Mouse (Mus musculus): ENCODE data around the gene Pou2af1. TPM values are rescaled to one million over a fixed set of nuclear protein-coding genes. Genes with fewer than 3 reads are reported as not detected.

Gene Pou2af1
- polyA plus RNA-seq, 1 experiment from 2014 or later, result not detected

DNA sequence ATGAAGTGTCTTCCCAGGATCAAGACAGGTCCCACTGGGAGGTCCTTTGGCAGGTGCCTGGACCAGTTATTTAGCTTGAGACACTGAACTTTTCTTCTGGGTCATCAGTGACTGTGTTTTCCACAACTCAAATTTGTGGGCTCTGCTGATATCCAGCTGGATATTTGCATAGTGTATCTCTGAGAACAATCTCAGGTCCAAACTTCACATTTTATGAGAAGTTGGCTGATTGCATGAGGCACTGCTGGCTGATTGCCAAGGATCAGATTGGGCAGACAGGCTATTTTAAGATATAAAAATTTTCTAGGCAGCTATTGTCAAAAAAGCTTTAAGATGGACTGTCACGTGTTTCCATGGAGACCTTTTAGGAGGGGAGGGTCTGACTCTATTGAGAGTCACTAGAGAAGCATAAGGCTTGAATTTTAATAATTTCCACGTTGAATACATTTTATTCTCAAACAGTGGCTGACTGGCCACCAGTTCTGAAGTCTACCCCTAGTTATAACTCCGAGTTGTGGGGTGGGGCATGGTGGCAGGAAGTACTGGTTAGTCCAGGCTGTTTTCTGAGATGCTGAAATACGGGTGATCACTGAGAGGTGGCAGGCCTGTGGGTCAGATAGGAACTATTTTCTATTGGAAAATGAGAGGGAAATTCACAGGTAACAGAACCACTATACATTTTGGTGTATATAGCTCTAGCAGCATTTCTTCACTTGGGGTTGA is 43.4 kb downstream of the Pou2af1 start:
- H3K4me3 ChIP-seq (ENCODE audit: low read depth, low read length), result no peak overlapping the region
- H3K9me3 ChIP-seq (ENCODE audit: control insufficient read depth, low read length), result no peaks in the 10 kb centered on the region
- H3K36me3 ChIP-seq (ENCODE audit: control insufficient read depth, insufficient read depth, low read length), result no peaks in the 10 kb centered on the region
- no peak overlapping the region for H3K27ac ChIP-seq (replicated peaks; ENCODE audit: low read depth, low read length)
- DNase-seq (ENCODE audit: low spot score) (no peak), ATAC-seq (ENCODE audit: low read depth) (no peak)
- no peaks in the 10 kb centered on the region for H3K27me3 ChIP-seq (replicated peaks; ENCODE audit: control insufficient read depth, insufficient read depth, low read length)
- H3K9ac ChIP-seq (ENCODE audit: low read depth, low read length), result no peak overlapping the region
- WGBS, result 61% methylated on average over 4 of the region's 4 CpGs
- H3K4me1 ChIP-seq (ENCODE audit: control insufficient read depth, insufficient read depth, low read length), result peaks cover 8% of the 10 kb centered on the region
- no peak overlapping the region for H3K4me2 ChIP-seq (ENCODE audit: low read depth, low read length)

DNA sequence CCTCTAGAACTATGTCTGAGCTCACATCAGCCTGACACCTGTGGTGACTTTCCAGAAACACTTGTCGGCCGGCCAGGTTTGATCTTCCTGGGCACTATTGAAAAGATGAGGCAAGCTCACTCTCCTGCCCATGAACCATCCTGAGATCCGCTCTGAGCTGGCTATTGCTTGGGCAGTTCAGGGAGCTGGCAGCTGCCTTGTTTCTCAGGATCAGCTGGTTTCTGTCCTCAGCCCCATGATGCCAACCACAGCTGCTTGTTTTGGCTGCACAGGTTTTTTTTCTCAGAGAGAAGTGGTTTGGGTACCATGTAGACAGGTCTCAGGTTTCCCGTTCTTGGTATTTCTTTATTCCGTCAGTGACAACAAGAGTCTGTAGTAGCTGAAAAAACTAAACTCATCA is 44.9 kb downstream of the Pou2af1 start:
- no peak for DNase-seq (ENCODE audit: low spot score)
- H3K27ac ChIP-seq (replicated peaks; ENCODE audit: low read depth, low read length), result no peak overlapping the region
- no peaks in the 10 kb centered on the region for H3K4me1 ChIP-seq (ENCODE audit: control insufficient read depth, insufficient read depth, low read length)
- no peak overlapping the region for H3K4me3 ChIP-seq (ENCODE audit: low read depth, low read length)
- WGBS, result 68% methylated on average over 5 of the region's 5 CpGs
- no peak overlapping the region for H3K9ac ChIP-seq (ENCODE audit: low read depth, low read length)
- H3K9me3 ChIP-seq (ENCODE audit: control insufficient read depth, low read length), result no peaks in the 10 kb centered on the region
- H3K4me2 ChIP-seq (ENCODE audit: low read depth, low read length), result no peak overlapping the region
- H3K27me3 ChIP-seq (replicated peaks; ENCODE audit: control insufficient read depth, insufficient read depth, low read length), result no peaks in the 10 kb centered on the region
- no peak for ATAC-seq (ENCODE audit: low read depth)
- H3K36me3 ChIP-seq (ENCODE audit: control insufficient read depth, insufficient read depth, low read length), result no peaks in the 10 kb centered on the region

DNA sequence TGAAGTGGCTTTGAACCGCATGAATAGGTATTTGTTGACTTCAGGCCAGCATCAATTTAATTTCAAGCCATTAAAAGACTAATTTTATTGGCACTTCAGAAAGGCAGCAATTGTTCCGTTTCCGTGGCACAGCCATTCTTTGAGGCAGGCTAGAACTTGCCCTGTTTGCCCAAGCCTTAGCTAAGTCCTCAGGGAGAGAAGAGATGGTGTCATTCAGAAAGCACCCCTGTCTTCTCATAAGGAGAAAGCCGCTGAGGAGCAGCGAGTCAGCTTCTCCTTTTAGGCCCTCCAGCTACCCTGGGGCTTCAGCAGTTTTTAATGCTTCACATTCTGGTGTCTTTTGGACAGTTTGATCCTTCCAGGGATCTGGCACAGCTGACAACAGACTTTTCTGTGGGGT is 55.3 kb downstream of the Pou2af1 start:
- DNase-seq (ENCODE audit: low spot score), result peak; percentile 20

DNA sequence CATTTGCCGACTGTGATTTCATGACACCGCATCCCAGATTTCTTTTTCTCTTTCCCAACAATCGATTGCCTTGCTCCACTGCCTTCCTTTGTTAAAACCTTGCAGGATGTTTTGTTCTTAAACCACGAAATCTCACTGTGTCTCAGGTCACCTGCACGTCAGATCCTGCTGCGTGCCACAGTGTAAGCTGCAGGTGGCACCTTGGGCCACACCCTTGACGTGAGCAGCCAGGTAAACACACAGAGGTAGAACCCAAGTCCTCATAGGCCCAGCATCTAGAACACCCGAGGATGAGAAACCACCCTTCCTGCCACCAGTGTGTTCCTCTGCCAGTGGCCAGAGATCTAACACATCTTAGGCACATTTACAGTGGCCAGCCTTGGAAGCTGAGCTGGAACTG is 57.6 kb downstream of the Pou2af1 start:
- DNase-seq (ENCODE audit: low spot score) (peak; percentile 58), ATAC-seq (ENCODE audit: low read depth) (peak; percentile 81; the same call in 1 of the 2 replicates)
- no peak overlapping the region for H3K9ac ChIP-seq (ENCODE audit: low read depth, low read length)
- H3K9me3 ChIP-seq (ENCODE audit: control insufficient read depth, low read length), result no peaks in the 10 kb centered on the region
- H3K4me2 ChIP-seq (ENCODE audit: low read depth, low read length), result no peak overlapping the region
- no peaks in the 10 kb centered on the region for H3K36me3 ChIP-seq (ENCODE audit: control insufficient read depth, insufficient read depth, low read length)
- 77% methylated on average over 8 of the region's 8 CpGs for WGBS
- H3K27me3 ChIP-seq (replicated peaks; ENCODE audit: control insufficient read depth, insufficient read depth, low read length), result no peaks in the 10 kb centered on the region
- H3K4me3 ChIP-seq (ENCODE audit: low read depth, low read length), result no peak overlapping the region
- H3K4me1 ChIP-seq (ENCODE audit: control insufficient read depth, insufficient read depth, low read length), result peaks cover 4% of the 10 kb centered on the region; the same call in 1 of the 2 replicates
- no peak overlapping the region for H3K27ac ChIP-seq (replicated peaks; ENCODE audit: low read depth, low read length)

More for the DNA sequence above, 55.3 kb downstream of the Pou2af1 start:
- Histone ChIP-seq H3K4me2 (ENCODE audit: low read depth, low read length) (no peak overlapping the region), H3K9ac (ENCODE audit: low read depth, low read length) (no peak overlapping the region), H3K4me1 (ENCODE audit: control insufficient read depth, insufficient read depth, low read length) (peaks cover 4% of the 10 kb centered on the region; the same call in 1 of the 2 replicates), H3K36me3 (ENCODE audit: control insufficient read depth, insufficient read depth, low read length) (no peaks in the 10 kb centered on the region), H3K4me3 (ENCODE audit: low read depth, low read length) (no peak overlapping the region), H3K27me3 (replicated peaks; ENCODE audit: control insufficient read depth, insufficient read depth, low read length) (no peaks in the 10 kb centered on the region), H3K9me3 (ENCODE audit: control insufficient read depth, low read length) (no peaks in the 10 kb centered on the region), H3K27ac (replicated peaks; ENCODE audit: low read depth, low read length) (no peak overlapping the region)
- no peak for ATAC-seq (ENCODE audit: low read depth)
- 72% methylated on average over 5 of the region's 5 CpGs for WGBS

DNA sequence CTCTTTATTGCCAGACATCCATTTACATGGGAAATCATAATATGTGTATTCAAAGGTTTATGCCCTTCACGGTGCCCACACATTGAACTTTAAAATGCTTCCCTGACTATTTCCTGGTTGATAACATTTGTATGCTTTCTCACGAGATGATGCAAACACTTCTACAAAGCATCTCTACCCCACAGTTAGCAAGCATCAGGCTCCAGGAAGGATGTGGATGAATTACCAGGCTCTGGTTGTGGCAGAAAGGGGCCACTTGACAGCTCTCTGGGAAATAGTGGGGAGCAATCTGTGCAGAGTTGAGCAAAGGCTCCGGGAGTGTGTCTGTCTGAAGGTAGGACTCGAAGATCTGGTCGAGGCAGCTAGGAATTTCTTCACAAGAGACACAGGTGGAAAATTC is 58.6 kb downstream of the Pou2af1 start:
- no peak for ATAC-seq (ENCODE audit: low read depth)
- 71% methylated on average over 5 of the region's 5 CpGs for WGBS

DNA sequence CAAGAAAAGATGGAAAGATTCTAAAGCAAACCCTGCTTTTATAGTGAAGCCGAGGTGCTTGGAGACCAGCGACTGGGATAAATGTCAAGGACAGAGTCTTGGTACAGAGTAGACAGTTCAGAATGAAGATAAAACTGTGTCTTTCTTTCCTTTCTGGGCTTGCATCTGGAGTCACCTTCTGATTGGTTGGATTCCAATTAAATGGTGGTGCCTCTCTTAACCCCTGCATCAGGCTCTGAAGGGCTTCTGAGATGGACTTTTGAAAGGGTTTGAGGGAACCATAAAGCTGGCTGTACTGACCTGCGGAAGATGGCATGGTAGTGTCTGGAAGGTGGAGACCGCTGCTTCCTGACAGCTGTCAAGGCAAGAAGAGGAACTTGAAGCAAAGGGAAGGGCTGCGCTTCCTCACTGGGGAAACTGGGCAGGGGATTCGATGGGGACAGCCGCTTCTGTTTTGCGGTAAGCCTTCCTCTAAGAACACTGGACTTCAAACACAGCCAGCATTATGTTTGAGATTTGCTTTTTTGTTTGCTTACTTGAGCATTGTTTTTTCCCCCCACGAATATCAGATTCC is 60.2 kb downstream of the Pou2af1 start:
- no peaks in the 10 kb centered on the region for H3K9me3 ChIP-seq (ENCODE audit: control insufficient read depth, low read length)
- 71% methylated on average over 9 of the region's 9 CpGs for WGBS
- no peak overlapping the region for H3K4me2 ChIP-seq (ENCODE audit: low read depth, low read length)
- DNase-seq (ENCODE audit: low spot score), result no peak
- H3K4me1 ChIP-seq (ENCODE audit: control insufficient read depth, insufficient read depth, low read length), result peaks cover 7% of the 10 kb centered on the region
- H3K36me3 ChIP-seq (ENCODE audit: control insufficient read depth, insufficient read depth, low read length), result no peaks in the 10 kb centered on the region
- no peak for ATAC-seq (ENCODE audit: low read depth)
- no peaks in the 10 kb centered on the region for H3K27me3 ChIP-seq (replicated peaks; ENCODE audit: control insufficient read depth, insufficient read depth, low read length)
- H3K27ac ChIP-seq (replicated peaks; ENCODE audit: low read depth, low read length), result no peak overlapping the region
- no peak overlapping the region for H3K4me3 ChIP-seq (ENCODE audit: low read depth, low read length)
- H3K9ac ChIP-seq (ENCODE audit: low read depth, low read length), result no peak overlapping the region

More for the DNA sequence above, 58.6 kb downstream of the Pou2af1 start:
- no peaks in the 10 kb centered on the region for H3K9me3 ChIP-seq (ENCODE audit: control insufficient read depth, low read length)
- no peak overlapping the region for H3K9ac ChIP-seq (ENCODE audit: low read depth, low read length)
- no peak overlapping the region for H3K27ac ChIP-seq (replicated peaks; ENCODE audit: low read depth, low read length)
- no peak for DNase-seq (ENCODE audit: low spot score)
- no peak overlapping the region for H3K4me2 ChIP-seq (ENCODE audit: low read depth, low read length)
- no peak overlapping the region for H3K4me3 ChIP-seq (ENCODE audit: low read depth, low read length)
- H3K27me3 ChIP-seq (replicated peaks; ENCODE audit: control insufficient read depth, insufficient read depth, low read length), result no peaks in the 10 kb centered on the region
- H3K36me3 ChIP-seq (ENCODE audit: control insufficient read depth, insufficient read depth, low read length), result no peaks in the 10 kb centered on the region
- H3K4me1 ChIP-seq (ENCODE audit: control insufficient read depth, insufficient read depth, low read length), result peaks cover 4% of the 10 kb centered on the region; the same call in 1 of the 2 replicates

DNA sequence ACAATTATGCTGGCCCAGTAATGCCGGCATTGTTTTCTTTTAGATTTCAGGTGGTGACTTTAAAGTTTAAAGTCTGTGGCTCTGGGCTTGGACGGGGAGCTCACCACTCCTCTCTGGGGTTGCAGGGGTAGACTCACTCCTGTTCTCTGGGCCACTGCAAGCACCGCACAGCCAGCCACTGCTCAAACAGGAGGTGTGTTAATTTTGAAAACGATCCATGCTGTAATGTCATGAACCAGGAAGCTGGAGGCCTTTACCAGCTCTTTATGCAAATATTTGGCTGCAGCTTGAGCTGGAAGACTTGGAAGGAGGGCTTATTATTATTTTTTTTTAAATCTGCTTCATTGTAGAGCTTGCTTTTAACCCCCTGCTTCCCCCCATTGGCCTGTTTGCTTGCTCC is 61.2 kb downstream of the Pou2af1 start:
- Histone ChIP-seq H3K27ac (replicated peaks; ENCODE audit: low read depth, low read length) (no peak overlapping the region), H3K4me2 (ENCODE audit: low read depth, low read length) (no peak overlapping the region)
- WGBS, result 30% methylated on average over 4 of the region's 4 CpGs

DNA sequence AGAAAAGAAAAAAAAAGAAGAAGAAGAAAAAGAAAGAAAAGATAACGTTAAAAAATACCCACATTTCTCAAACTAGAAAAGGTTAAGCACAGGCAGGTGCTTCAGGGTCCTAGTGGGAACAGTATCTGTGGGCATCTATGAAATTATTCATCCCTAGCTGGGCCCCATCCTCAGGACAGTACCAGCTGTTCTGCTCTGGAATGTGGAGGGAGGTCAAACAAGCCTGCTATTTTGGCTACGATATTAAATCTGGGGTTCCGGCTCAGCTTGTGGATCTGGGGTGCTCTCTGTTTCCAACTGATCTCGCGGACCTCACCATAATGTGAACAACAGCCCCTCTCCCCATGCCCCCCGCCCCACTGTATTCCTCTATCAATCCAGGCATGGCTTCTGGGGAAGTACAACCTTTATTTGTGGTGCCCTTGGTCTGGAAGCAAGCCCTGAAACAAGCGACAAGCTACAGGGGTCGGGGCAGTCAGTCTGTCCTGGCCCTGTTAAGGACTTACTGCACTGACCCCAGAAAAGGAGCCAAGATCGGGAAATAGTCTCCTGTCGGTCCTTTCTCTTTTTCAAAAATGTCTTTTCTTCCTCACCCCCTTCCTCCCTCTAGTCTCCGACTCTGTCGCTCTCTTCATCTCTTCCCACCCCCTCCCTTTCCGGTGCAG is 64.5 kb downstream of the Pou2af1 start:
- DNase-seq (ENCODE audit: low spot score), result peak; percentile 44
- Histone ChIP-seq H3K4me3 (ENCODE audit: low read depth, low read length) (peak overlapping the region; percentile 61), H3K9ac (ENCODE audit: low read depth, low read length) (peak overlapping the region; percentile 65), H3K27ac (replicated peaks; ENCODE audit: low read depth, low read length) (peak overlapping the region; percentile 72), H3K27me3 (replicated peaks; ENCODE audit: control insufficient read depth, insufficient read depth, low read length) (0 out of 2 replicates have a peak, but pooled peaks cover 10% of the 10 kb centered on the region), H3K36me3 (ENCODE audit: control insufficient read depth, insufficient read depth, low read length) (no peaks in the 10 kb centered on the region), H3K4me1 (ENCODE audit: control insufficient read depth, insufficient read depth, low read length) (peaks cover 5% of the 10 kb centered on the region), H3K9me3 (ENCODE audit: control insufficient read depth, low read length) (no peaks in the 10 kb centered on the region), H3K4me2 (ENCODE audit: low read depth, low read length) (peak overlapping the region; percentile 90)
- 15% methylated on average over 13 of the region's 13 CpGs for WGBS
- ATAC-seq (ENCODE audit: low read depth), result peak; percentile 47

More for the DNA sequence above, 61.2 kb downstream of the Pou2af1 start:
- H3K36me3 ChIP-seq (ENCODE audit: control insufficient read depth, insufficient read depth, low read length), result no peaks in the 10 kb centered on the region
- DNase-seq (ENCODE audit: low spot score) (peak; percentile 63), ATAC-seq (ENCODE audit: low read depth) (no peak)
- peaks cover 5% of the 10 kb centered on the region for H3K4me1 ChIP-seq (ENCODE audit: control insufficient read depth, insufficient read depth, low read length)
- no peaks in the 10 kb centered on the region for H3K9me3 ChIP-seq (ENCODE audit: control insufficient read depth, low read length)
- H3K4me3 ChIP-seq (ENCODE audit: low read depth, low read length), result no peak overlapping the region
- 0 out of 2 replicates have a peak, but pooled peaks cover under 1% of the 10 kb centered on the region for H3K27me3 ChIP-seq (replicated peaks; ENCODE audit: control insufficient read depth, insufficient read depth, low read length)
- no peak overlapping the region for H3K9ac ChIP-seq (ENCODE audit: low read depth, low read length)

Measured in embryonic facial prominence, embryonic 14.5 days (tissue).